9 mouse cellular contexts compared by ENCODE assay signal in the genomic region with DNA sequence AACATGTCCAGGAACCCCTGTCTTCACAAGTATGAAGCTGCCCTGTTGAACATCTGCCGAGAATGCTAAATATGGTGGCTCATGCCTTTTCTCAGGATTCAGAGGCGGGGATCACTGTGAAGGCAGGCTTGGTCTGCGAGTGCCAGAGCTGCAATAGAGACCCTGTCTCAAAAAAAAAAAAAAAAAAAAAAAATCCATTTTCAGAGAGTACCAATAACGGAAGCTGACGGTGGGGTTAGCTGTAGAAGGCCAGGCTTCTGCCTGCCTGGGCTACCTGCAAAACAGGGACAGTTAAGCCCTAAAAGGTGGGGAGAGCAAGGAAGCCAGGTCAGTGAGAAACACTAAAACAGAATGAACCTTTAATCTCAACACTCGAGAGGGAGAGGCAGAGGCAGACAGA. TPM values are rescaled to one million over a fixed set of nuclear protein-coding genes. Genes with fewer than 3 reads are reported as not detected.
DNase-seq lines count a peak whose midpoint lies in the region; ATAC-seq and TF ChIP-seq lines count a peak whose summit lies in the region.
"Had no signal": no experiment of that assay in that cellular context is flagged by ENCODE, and none has a peak within 500 bp of the region (broad histone marks: within the 10 kb centered on the region; RNA-seq: fewer than 3 reads in every experiment).

No protein-coding gene starts in this region.

- H3K4me2 ChIP-seq in neural tube, embryonic 11.5 days (ENCODE audit: low read depth): peak overlapping the region; percentile 43; the same call in 1 of the 2 replicates
- H3K4me2 ChIP-seq in forebrain, embryonic 11.5 days (ENCODE audit: low read depth, low read length, severe bottlenecking): no peak overlapping the region
- H3K4me2 ChIP-seq in liver, embryonic 11.5 days: peak overlapping the region; percentile 63
- H3K4me2 ChIP-seq in stomach, embryonic 16.5 days (ENCODE audit: low read depth, low read length): peak overlapping the region; percentile 58

- no peaks in the 10 kb centered on the region for H3K9me3 ChIP-seq in neural tube, embryonic 11.5 days (ENCODE audit: control insufficient read depth, low read length)
- no peaks in the 10 kb centered on the region for H3K9me3 ChIP-seq in forebrain, embryonic 11.5 days (ENCODE audit: control insufficient read depth, low read length)
- no peaks in the 10 kb centered on the region for H3K9me3 ChIP-seq in liver, embryonic 11.5 days (ENCODE audit: control insufficient read depth, low read length)
- no peaks in the 10 kb centered on the region for H3K9me3 ChIP-seq in stomach, embryonic 16.5 days (replicated peaks; ENCODE audit: control insufficient read depth, low read length)

- no peak for TF ChIP-seq CTCF in left cerebral cortex, adult 2 months (IDR thresholded peaks at IDR 0.05)

- whole genome bisulfite sequencing in neural tube, embryonic 11.5 days: 85% methylated on average over 6 of the region's 6 CpGs
- 89% methylated on average over 6 of the region's 6 CpGs for WGBS in forebrain, embryonic 11.5 days
- WGBS in liver, embryonic 11.5 days: 67% methylated on average over 6 of the region's 6 CpGs
- WGBS in stomach, embryonic 16.5 days: 85% methylated on average over 6 of the region's 6 CpGs

- no peak overlapping the region for H3K9ac ChIP-seq in neural tube, embryonic 11.5 days (ENCODE audit: low read length)
- H3K9ac ChIP-seq in forebrain, embryonic 11.5 days (ENCODE audit: low read length): no peak overlapping the region
- peak overlapping the region; percentile 68 for H3K9ac ChIP-seq in liver, embryonic 11.5 days (ENCODE audit: low read depth, low read length)
- H3K9ac ChIP-seq in stomach, embryonic 16.5 days (ENCODE audit: low read length): no peak overlapping the region

- peaks cover 13% of the 10 kb centered on the region for H3K36me3 ChIP-seq in neural tube, embryonic 11.5 days (ENCODE audit: control insufficient read depth, insufficient read depth, low read length)
- peaks cover 20% of the 10 kb centered on the region for H3K36me3 ChIP-seq in forebrain, embryonic 11.5 days (ENCODE audit: control insufficient read depth, insufficient read depth, low read length)
- H3K36me3 ChIP-seq in liver, embryonic 11.5 days (ENCODE audit: control insufficient read depth, insufficient read depth, low read length): peaks cover 28% of the 10 kb centered on the region
- peaks cover 24% of the 10 kb centered on the region for H3K36me3 ChIP-seq in stomach, embryonic 16.5 days (ENCODE audit: control insufficient read depth, insufficient read depth, low read length)

- DNase-seq in neural tube, embryonic 11.5 days (ENCODE audit: low spot score): no peak
- no peak for DNase-seq in neural tube, embryonic 10.5 days (ENCODE audit: extremely low spot score, low spot score)
- no peak for DNase-seq in forebrain, embryonic 11.5 days (ENCODE audit: low spot score)
- no peak for DNase-seq in liver, embryonic 11.5 days (ENCODE audit: low spot score)
- DNase-seq in urinary bladder, adult 2 months (ENCODE audit: low spot score): no peak
- DNase-seq in left cerebral cortex, adult 2 months (ENCODE audit: extremely low spot score in 1 of 2, low spot score in 2 of 2): no peak
- no peak for DNase-seq in thymus, postnatal 0 days (ENCODE audit: low spot score)

- H3K27me3 ChIP-seq in neural tube, embryonic 11.5 days (ENCODE audit: control insufficient read depth, insufficient read depth, low read length): no peaks in the 10 kb centered on the region
- no peaks in the 10 kb centered on the region for H3K27me3 ChIP-seq in forebrain, embryonic 11.5 days (ENCODE audit: control insufficient read depth, insufficient read depth, low read length)
- no peaks in the 10 kb centered on the region for H3K27me3 ChIP-seq in liver, embryonic 11.5 days (replicated peaks; ENCODE audit: control insufficient read depth, insufficient read depth, low read length)
- H3K27me3 ChIP-seq in stomach, embryonic 16.5 days (ENCODE audit: control insufficient read depth, insufficient read depth, low read length): no peaks in the 10 kb centered on the region

- intact Hi-C loops in left cerebral cortex, adult 2 months (cut with DNase I): loop anchor here (1.0 to 5.0 kb wide), 3 partner anchors 13 to 114 kb away; a partner anchor contains a TSS

- H3K27ac ChIP-seq in neural tube, embryonic 11.5 days (ENCODE audit: low read depth, low read length): no peak overlapping the region
- H3K27ac ChIP-seq in forebrain, embryonic 11.5 days (ENCODE audit: low read depth, low read length): no peak overlapping the region
- peak overlapping the region; percentile 77; the same call in 1 of the 2 replicates for H3K27ac ChIP-seq in liver, embryonic 11.5 days (ENCODE audit: low read depth, low read length)
- no peak overlapping the region for H3K27ac ChIP-seq in stomach, embryonic 16.5 days (ENCODE audit: low read length)
- H3K27ac ChIP-seq in left cerebral cortex, adult 2 months: no peak overlapping the region

- H3K4me1 ChIP-seq in neural tube, embryonic 11.5 days (ENCODE audit: control insufficient read depth, insufficient read depth, low read length): peaks cover 6% of the 10 kb centered on the region; the same call in 1 of the 2 replicates
- peaks cover 6% of the 10 kb centered on the region for H3K4me1 ChIP-seq in forebrain, embryonic 11.5 days (replicated peaks; ENCODE audit: control insufficient read depth, insufficient read depth, low read length)
- peaks cover 23% of the 10 kb centered on the region for H3K4me1 ChIP-seq in liver, embryonic 11.5 days (replicated peaks; ENCODE audit: control insufficient read depth, insufficient read depth, low read length)
- peaks cover 18% of the 10 kb centered on the region for H3K4me1 ChIP-seq in stomach, embryonic 16.5 days (ENCODE audit: control insufficient read depth, insufficient read depth, low read length)

- peak overlapping the region; percentile 82 for H3K4me3 ChIP-seq in neural tube, embryonic 11.5 days (ENCODE audit: low read depth, low read length)
- peak overlapping the region; percentile 92 for H3K4me3 ChIP-seq in forebrain, embryonic 11.5 days (ENCODE audit: low read depth, low read length)
- peak overlapping the region; percentile 95 for H3K4me3 ChIP-seq in liver, embryonic 11.5 days (ENCODE audit: low read depth, low read length)
- peak overlapping the region; percentile 91 for H3K4me3 ChIP-seq in stomach, embryonic 16.5 days (replicated peaks; ENCODE audit: low read length)
- H3K4me3 ChIP-seq in left cerebral cortex, adult 2 months: no peak overlapping the region; the same call in 1 of the 2 replicates

- no peak for ATAC-seq in neural tube, embryonic 11.5 days (ENCODE audit: insufficient read depth, low FRiP score, low TSS enrichment)
- no peak for ATAC-seq in forebrain, embryonic 11.5 days (replicated peaks; ENCODE audit: low FRiP score)
- ATAC-seq in liver, embryonic 11.5 days (replicated peaks; ENCODE audit: low FRiP score): no peak
- ATAC-seq in stomach, embryonic 16.5 days (ENCODE audit: insufficient read depth, low FRiP score): no peak

RNA-seq across cellular contexts. Expression of a gene that starts 0.8 kb away (rescaled TPM):
- polyA plus RNA-seq in neural tube, embryonic 11.5 days (2014; fragmentation: Nextera tagmentation; extraction: Ambion mirVana): 639 and 701 TPM in 2 replicates
- 626 and 751 TPM in 2 replicates for polyA plus RNA-seq in forebrain, embryonic 11.5 days (2014; fragmentation: Nextera tagmentation; extraction: Ambion mirVana)
- polyA plus RNA-seq in liver, embryonic 11.5 days (2014; fragmentation: Nextera tagmentation; extraction: Ambion mirVana): 1,023 and 1,028 TPM in 2 replicates
- 463 and 682 TPM in 2 replicates for polyA plus RNA-seq in stomach, embryonic 16.5 days (2015; fragmentation: Nextera tagmentation; extraction: Ambion mirVana)
- polyA plus RNA-seq in urinary bladder, adult 2 months (2012; rRNA removed): 842 and 930 TPM in 2 replicates
- 100 to 1,000 TPM; 246 to 270 TPM for total RNA-seq in left cerebral cortex, adult 2 months (2021)
- 1,181 and 1,244 TPM in 2 replicates for polyA plus RNA-seq in thymus, postnatal 0 days (2015; fragmentation: Nextera tagmentation; extraction: Ambion mirVana)

RNA-seq across cellular contexts. Expression of a gene that starts 12.9 kb away (rescaled TPM):
- polyA plus RNA-seq in neural tube, embryonic 11.5 days (2014; fragmentation: Nextera tagmentation; extraction: Ambion mirVana): 25.7 and 28.5 TPM in 2 replicates
- 27.6 and 30.4 TPM in 2 replicates for polyA plus RNA-seq in forebrain, embryonic 11.5 days (2014; fragmentation: Nextera tagmentation; extraction: Ambion mirVana)
- polyA plus RNA-seq in liver, embryonic 11.5 days (2014; fragmentation: Nextera tagmentation; extraction: Ambion mirVana): 28.7 and 30.8 TPM in 2 replicates
- polyA plus RNA-seq in stomach, embryonic 16.5 days (2015; fragmentation: Nextera tagmentation; extraction: Ambion mirVana): 27.2 and 28.3 TPM in 2 replicates
- polyA plus RNA-seq in urinary bladder, adult 2 months (2012; rRNA removed): 16.9 and 25.3 TPM in 2 replicates
- total RNA-seq in left cerebral cortex, adult 2 months (2021): 10 to 100 TPM; 13.4 to 13.6 TPM
- polyA plus RNA-seq in thymus, postnatal 0 days (2015; fragmentation: Nextera tagmentation; extraction: Ambion mirVana): 34.9 and 38.6 TPM in 2 replicates

RNA-seq across cellular contexts. Expression of a gene that starts 13.4 kb away (rescaled TPM):
- polyA plus RNA-seq in neural tube, embryonic 11.5 days (2014; fragmentation: Nextera tagmentation; extraction: Ambion mirVana): 0.16 and 0.39 TPM in 2 replicates
- not detected in 2 replicates for polyA plus RNA-seq in forebrain, embryonic 11.5 days (2014; fragmentation: Nextera tagmentation; extraction: Ambion mirVana)
- 24.2 and 24.3 TPM in 2 replicates for polyA plus RNA-seq in liver, embryonic 11.5 days (2014; fragmentation: Nextera tagmentation; extraction: Ambion mirVana)
- polyA plus RNA-seq in stomach, embryonic 16.5 days (2015; fragmentation: Nextera tagmentation; extraction: Ambion mirVana): 1.5 and 1.6 TPM in 2 replicates
- 5.4 and 7.9 TPM in 2 replicates for polyA plus RNA-seq in urinary bladder, adult 2 months (2012; rRNA removed)
- total RNA-seq in left cerebral cortex, adult 2 months (2021): under 1 TPM; 0.63 to 0.65 TPM
- polyA plus RNA-seq in thymus, postnatal 0 days (2015; fragmentation: Nextera tagmentation; extraction: Ambion mirVana): 3.5 and 4.0 TPM in 2 replicates

RNA-seq across cellular contexts. Expression of a gene that starts 38.5 kb away (rescaled TPM):
- polyA plus RNA-seq in neural tube, embryonic 11.5 days (2014; fragmentation: Nextera tagmentation; extraction: Ambion mirVana): 43.8 and 48.8 TPM in 2 replicates
- 54.6 and 56.9 TPM in 2 replicates for polyA plus RNA-seq in forebrain, embryonic 11.5 days (2014; fragmentation: Nextera tagmentation; extraction: Ambion mirVana)
- 80.0 and 91.4 TPM in 2 replicates for polyA plus RNA-seq in liver, embryonic 11.5 days (2014; fragmentation: Nextera tagmentation; extraction: Ambion mirVana)
- polyA plus RNA-seq in stomach, embryonic 16.5 days (2015; fragmentation: Nextera tagmentation; extraction: Ambion mirVana): 80.7 and 85.1 TPM in 2 replicates
- 56.3 and 57.6 TPM in 2 replicates for polyA plus RNA-seq in urinary bladder, adult 2 months (2012; rRNA removed)
- 10 to 100 TPM; 32.2 to 33.0 TPM for total RNA-seq in left cerebral cortex, adult 2 months (2021)
- polyA plus RNA-seq in thymus, postnatal 0 days (2015; fragmentation: Nextera tagmentation; extraction: Ambion mirVana): 75.2 and 77.8 TPM in 2 replicates

RNA-seq across cellular contexts. Expression of a gene that starts 54.2 kb away (rescaled TPM):
- polyA plus RNA-seq in neural tube, embryonic 11.5 days (2014; fragmentation: Nextera tagmentation; extraction: Ambion mirVana): not detected in 2 replicates
- not detected in 2 replicates for polyA plus RNA-seq in forebrain, embryonic 11.5 days (2014; fragmentation: Nextera tagmentation; extraction: Ambion mirVana)
- 0.13 TPM in 1 of 2 replicates, not detected in the other for polyA plus RNA-seq in liver, embryonic 11.5 days (2014; fragmentation: Nextera tagmentation; extraction: Ambion mirVana)
- not detected in 2 replicates for polyA plus RNA-seq in stomach, embryonic 16.5 days (2015; fragmentation: Nextera tagmentation; extraction: Ambion mirVana)
- polyA plus RNA-seq in urinary bladder, adult 2 months (2012; rRNA removed): not detected in 2 replicates
- total RNA-seq in left cerebral cortex, adult 2 months (2021): 1 to 10 TPM in 1 of 2 experiments, under 1 TPM in 1; 1.00 to 1.2 TPM
- not detected in 2 replicates for polyA plus RNA-seq in thymus, postnatal 0 days (2015; fragmentation: Nextera tagmentation; extraction: Ambion mirVana)
- polyA plus RNA-seq: inflammation-experienced regulatory T-cells, adult 6 months had no signal
